In genomic region chr4:131160135-131160534, GRCm38 (mm10) we compare ENCODE assay signal across 15 mouse cellular contexts.
DNase-seq lines count a peak whose midpoint lies in the region; ATAC-seq and TF ChIP-seq lines count a peak whose summit lies in the region.
"Had no signal": no experiment of that assay in that cellular context is flagged by ENCODE, and none has a peak within 500 bp of the region (broad histone marks: within the 10 kb centered on the region; RNA-seq: fewer than 3 reads in every experiment).

No protein-coding gene starts in this region.

- H3K4me3 ChIP-seq in embryonic facial prominence, embryonic 11.5 days (ENCODE audit: low read depth, low read length) = no peak overlapping the region
- no peak overlapping the region for H3K4me3 ChIP-seq in hindbrain, postnatal 0 days (ENCODE audit: low read length)
- H3K4me3 ChIP-seq in neural tube, embryonic 15.5 days (replicated peaks) = no peak overlapping the region
- H3K4me3 ChIP-seq: gastrocnemius, adult 2 months; heart, embryonic 13.5 days had no signal

- no peak overlapping the region for H3K9ac ChIP-seq in embryonic facial prominence, embryonic 11.5 days (replicated peaks; ENCODE audit: low read length)
- H3K9ac ChIP-seq in hindbrain, postnatal 0 days (replicated peaks; ENCODE audit: low read length) = no peak overlapping the region
- no peak overlapping the region for H3K9ac ChIP-seq in neural tube, embryonic 15.5 days (replicated peaks)
- H3K9ac ChIP-seq: heart, embryonic 13.5 days had no signal

- WGBS in embryonic facial prominence, embryonic 11.5 days = 25% methylated on average over 5 of the region's 5 CpGs
- WGBS in hindbrain, postnatal 0 days = 31% methylated on average over 5 of the region's 5 CpGs
- WGBS in neural tube, embryonic 15.5 days = 30% methylated on average over 5 of the region's 5 CpGs

- H3K9me3 ChIP-seq in embryonic facial prominence, embryonic 11.5 days (replicated peaks; ENCODE audit: control insufficient read depth, low read length) = no peaks in the 10 kb centered on the region
- H3K9me3 ChIP-seq in hindbrain, postnatal 0 days (ENCODE audit: low read length) = no peaks in the 10 kb centered on the region
- no peaks in the 10 kb centered on the region for H3K9me3 ChIP-seq in neural tube, embryonic 15.5 days (replicated peaks)
- H3K9me3 ChIP-seq: heart, embryonic 13.5 days had no signal

- peak; percentile 32; the same call in 1 of the 2 replicates for ATAC-seq in embryonic facial prominence, embryonic 11.5 days (replicated peaks; ENCODE audit: insufficient number of reproducible peaks, low FRiP score, low TSS enrichment, low read depth)
- peak; percentile 48; the same call in 1 of the 2 replicates for ATAC-seq in hindbrain, postnatal 0 days
- 0 out of 2 replicates have a peak, but pooled peaks have one; percentile 35 for ATAC-seq in neural tube, embryonic 15.5 days (ENCODE audit: low FRiP score)
- ATAC-seq in CD4-positive, CD25-positive, alpha-beta regulatory T cell, adult 4 months = no peak

- no peak for TF ChIP-seq CTCF in hindbrain, postnatal 0 days (IDR thresholded peaks at IDR 0.05; ENCODE audit: low read depth)

- no peaks in the 10 kb centered on the region; the same call in 1 of the 2 replicates for H3K4me1 ChIP-seq in embryonic facial prominence, embryonic 11.5 days (ENCODE audit: control insufficient read depth, insufficient read depth, low read length)
- peaks cover 6% of the 10 kb centered on the region for H3K4me1 ChIP-seq in hindbrain, postnatal 0 days (ENCODE audit: insufficient read depth, low read length)
- peaks cover 17% of the 10 kb centered on the region for H3K4me1 ChIP-seq in neural tube, embryonic 15.5 days
- H3K4me1 ChIP-seq: heart, embryonic 13.5 days had no signal

- no peak overlapping the region for H3K27ac ChIP-seq in embryonic facial prominence, embryonic 11.5 days (replicated peaks; ENCODE audit: low read depth, low read length)
- no peak overlapping the region for H3K27ac ChIP-seq in hindbrain, postnatal 0 days
- H3K27ac ChIP-seq in neural tube, embryonic 15.5 days (replicated peaks) = no peak overlapping the region
- H3K27ac ChIP-seq: gastrocnemius, adult 2 months; heart, embryonic 13.5 days had no signal

- no peaks in the 10 kb centered on the region for H3K36me3 ChIP-seq in embryonic facial prominence, embryonic 11.5 days (replicated peaks; ENCODE audit: control insufficient read depth, insufficient read depth, low read depth, low read length)
- no peaks in the 10 kb centered on the region for H3K36me3 ChIP-seq in hindbrain, postnatal 0 days (ENCODE audit: insufficient read depth, low read length)
- no peaks in the 10 kb centered on the region for H3K36me3 ChIP-seq in neural tube, embryonic 15.5 days
- H3K36me3 ChIP-seq: heart, embryonic 13.5 days had no signal

- no peak overlapping the region for H3K4me2 ChIP-seq in embryonic facial prominence, embryonic 11.5 days (ENCODE audit: low read depth, low read length)
- H3K4me2 ChIP-seq in hindbrain, postnatal 0 days (ENCODE audit: low read depth, low read length) = no peak overlapping the region
- H3K4me2 ChIP-seq in neural tube, embryonic 15.5 days = no peak overlapping the region
- H3K4me2 ChIP-seq: heart, embryonic 13.5 days; liver, embryonic 11.5 days had no signal

- no peaks in the 10 kb centered on the region for H3K27me3 ChIP-seq in embryonic facial prominence, embryonic 11.5 days (ENCODE audit: control insufficient read depth, insufficient read depth, low read length)
- H3K27me3 ChIP-seq in hindbrain, postnatal 0 days (ENCODE audit: insufficient read depth, low read length) = no peaks in the 10 kb centered on the region; the same call in 1 of the 2 replicates
- H3K27me3 ChIP-seq in neural tube, embryonic 15.5 days (replicated peaks) = 0 out of 2 replicates have a peak, but pooled peaks cover 4% of the 10 kb centered on the region

- DNase-seq in embryo, embryonic 10 days (ENCODE audit: low spot score) = peak; percentile 39
- DNase-seq in embryo, embryonic 9.5 days (ENCODE audit: extremely low spot score) = no peak
- no peak for DNase-seq in embryonic facial prominence, embryonic 11.5 days (ENCODE audit: low spot score)
- DNase-seq in hindbrain, postnatal 0 days (ENCODE audit: low spot score) = no peak
- no peak for DNase-seq in thymus, postnatal 10 days (ENCODE audit: low spot score in 2 of 2)
- DNase-seq in adrenal gland, postnatal 14 days = no peak
- DNase-seq: B cell, adult 2 months; gastrocnemius, adult 2 months; kidney, postnatal 14 days; lung, postnatal 14 days; thymus, postnatal 14 days had no signal
